Mouse (Mus musculus): ENCODE data around the gene Ptms.

- TF ChIP-seq CTCF (conservative IDR thresholded peaks at IDR 0.05; ENCODE audit: low read length) (no peak), POU5F1 (IDR thresholded peaks at IDR 0.05; ENCODE audit: borderline replicate concordance, low read length) (no peak)
Measured at GRCm38 (mm10) chr6:124884714-124885500, 35.0 kb downstream of the Ptms start.

Measured in E14TG2a.4 (cell line).